Mouse (Mus musculus) erythroblast, embryonic 14.5 days (primary cell): ENCODE results near the gene Kctd6.

Experiments
- GATA1 ChIP-seq: IDR thresholded peaks from 2 replicates; pipeline ENCODE4 v1.6.1; 2012; ENCODE audit warnings: low read length, inconsistent platforms, mixed read lengths
- TAL1 ChIP-seq: IDR thresholded peaks from 3 replicates; pipeline ENCODE4 v1.6.1; 2012; ENCODE audit warnings: low read length, inconsistent platforms, mixed read lengths

DNA sequence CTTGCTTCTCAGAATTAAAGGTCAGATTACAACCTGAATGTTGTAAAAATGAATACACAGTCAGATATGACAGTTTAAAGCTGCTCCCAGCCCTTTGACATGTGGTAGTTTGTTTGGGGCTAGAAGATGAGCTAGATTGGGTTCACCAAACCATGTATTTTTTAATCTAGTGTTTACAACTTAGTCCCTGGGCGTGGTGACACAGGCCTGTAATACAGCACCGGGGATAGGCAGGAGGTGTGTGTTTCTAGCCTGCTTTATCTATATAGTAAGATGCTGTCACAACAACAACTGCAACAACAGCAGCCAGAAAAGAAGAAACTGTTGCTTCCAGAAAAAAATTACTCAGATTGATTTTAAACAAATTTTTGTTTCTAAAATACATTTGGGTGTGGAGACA is 7.0 kb downstream of the Kctd6 start:
- TF ChIP-seq TAL1 (no peak), GATA1 (no peak)
